Mouse (Mus musculus) lung, embryonic 14.5 days (tissue): ENCODE data around the gene Krt32. TPM values are rescaled to one million over a fixed set of nuclear protein-coding genes. Genes with fewer than 3 reads are reported as not detected.

Experiments used
- ATAC-seq: fragments of 200-750 bp; cut with Nextera tagmentation; 2 replicates; pipeline ENCODE4 v1.8.0; 2017; ENCODE audit warnings: mild to moderate bottlenecking, moderate TSS enrichment, moderate library complexity; ENCODE audit not compliant: insufficient read depth
- DNase-seq: peaks from one replicate; pipeline ENCODE4 v3.0.0-alpha.2; 2015
- H3K27ac ChIP-seq: fragments of 300-500 bp; sonication (generic); 2 replicates; pipeline ENCODE4 v1.5.1; 2014; ENCODE audit warnings: low read depth, mild to moderate bottlenecking, moderate library complexity
- H3K27me3 ChIP-seq: fragments of 300-500 bp; sonication (generic); 2 replicates; pipeline ENCODE4 v1.6.1; 2014; ENCODE audit warnings: low read length, control low read depth; ENCODE audit not compliant: insufficient read depth
- H3K36me3 ChIP-seq: fragments of 300-500 bp; sonication (generic); 2 replicates; pipeline ENCODE4 v1.6.1; 2014; ENCODE audit warnings: control low read depth; ENCODE audit not compliant: insufficient read depth
- H3K4me1 ChIP-seq: fragments of 300-500 bp; sonication (generic); 2 replicates; pipeline ENCODE4 v1.6.1; 2014; ENCODE audit warnings: antibody characterized with exemption, control low read depth; ENCODE audit not compliant: insufficient read depth
- H3K4me2 ChIP-seq: fragments of 300-500 bp; sonication (generic); 2 replicates; pipeline ENCODE4 v1.6.1; 2014; ENCODE audit warnings: mild to moderate bottlenecking
- H3K4me3 ChIP-seq: fragments of 300-500 bp; sonication (generic); 2 replicates; pipeline ENCODE4 v1.5.1; 2014; ENCODE audit warnings: low read depth, low read length
- H3K9ac ChIP-seq: fragments of 300-500 bp; sonication (generic); 2 replicates; pipeline ENCODE4 v1.6.1; 2014
- H3K9me3 ChIP-seq: fragments of 300-500 bp; sonication (generic); 2 replicates; pipeline ENCODE4 v1.6.1; 2016; ENCODE audit warnings: low read depth, low read length, control low read depth
- CTCF ChIP-seq: IDR thresholded peaks from 2 replicates; pipeline ENCODE4 v1.5.1; 2016; ENCODE audit warnings: antibody characterized with exemption, low read depth
- WGBS: fragments of 180-500 bp; shearing (Covaris S2); extraction: QIAGEN DNeasy Blood & Tissue Kit; methylation state at CpG from one replicate; pipeline ENCODE4 v1.1.7; 2014; 5-methylcytosine and 5-hydroxymethylcytosine counted together
- polyA plus RNA-seq: library from polyadenylated mRNA; unstranded; fragments of >200 nt; fragmentation: Nextera tagmentation; extraction: Ambion mirVana; gene quantifications from 2 replicates; pipeline ENCODE4 v1.2.1, GENCODE M21; 2014

Gene Krt32
- polyA plus RNA-seq = not detected in 2 replicates

GRCm38 (mm10) chr11:100087861-100088260 lies at the start of gene Krt32:
Gene Krt32 (minus strand): TSS chr11:100088226.
- no peak for ATAC-seq
- 81% methylated on average over 10 of the region's 10 CpGs for WGBS
- TF ChIP-seq CTCF = no peak

GRCm38 (mm10) chr11:100137693-100138092 lies 49.7 kb upstream of the Krt32 start:
- Histone ChIP-seq H3K9me3 (no peaks in the 10 kb centered on the region), H3K4me3 (no peak overlapping the region), H3K27me3 (no peaks in the 10 kb centered on the region), H3K27ac (no peak overlapping the region), H3K4me2 (no peak overlapping the region), H3K36me3 (no peaks in the 10 kb centered on the region), H3K9ac (no peak overlapping the region), H3K4me1 (peaks cover 10% of the 10 kb centered on the region; the same call in 1 of the 2 replicates)
- WGBS = 20% methylated on average over 5 of the region's 5 CpGs
- no peak for ATAC-seq
- DNase-seq = no peak
- TF ChIP-seq CTCF = no peak

More at GRCm38 (mm10) chr11:100087861-100088260, at the start of gene Krt32:
- Histone ChIP-seq H3K27ac (no peak within 1 kb of the TSS), H3K36me3 (no peaks in the 10 kb centered on the region), H3K4me1 (no peaks in the 10 kb centered on the region), H3K9me3 (no peaks in the 10 kb centered on the region), H3K27me3 (no peaks in the 10 kb centered on the region), H3K9ac (no peak within 1 kb of the TSS), H3K4me2 (no peak within 1 kb of the TSS), H3K4me3 (no peak within 1 kb of the TSS)
- DNase-seq = no peak

DNA sequence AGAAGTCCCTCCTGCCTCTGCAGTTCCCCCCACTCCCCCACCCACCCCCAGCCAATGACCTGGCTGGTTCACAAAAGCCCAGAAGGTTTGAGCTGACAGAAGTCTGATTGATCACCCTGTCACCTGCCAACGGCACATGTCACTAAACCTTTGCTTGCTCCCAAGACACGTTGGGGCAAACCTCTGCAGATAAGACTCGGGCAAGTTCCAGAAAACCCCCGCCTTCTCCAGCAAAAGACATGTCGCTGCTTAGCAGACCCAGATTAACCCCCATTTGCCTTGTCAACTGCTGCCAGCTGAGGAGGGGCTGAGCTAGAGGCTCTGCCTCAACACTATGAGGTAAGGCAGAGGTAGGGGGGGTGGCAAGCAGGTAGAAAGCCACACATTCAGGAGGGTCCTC lies 48.5 kb upstream of the Krt32 start:
- Histone ChIP-seq H3K27ac (no peak overlapping the region), H3K27me3 (no peaks in the 10 kb centered on the region), H3K4me1 (peaks cover 10% of the 10 kb centered on the region; the same call in 1 of the 2 replicates), H3K9me3 (no peaks in the 10 kb centered on the region), H3K4me2 (no peak overlapping the region), H3K36me3 (no peaks in the 10 kb centered on the region), H3K9ac (no peak overlapping the region), H3K4me3 (no peak overlapping the region)
- ATAC-seq (no peak), DNase-seq (no peak)
- no peak for TF ChIP-seq CTCF
- 11% methylated on average over 5 of the region's 5 CpGs for WGBS

DNA sequence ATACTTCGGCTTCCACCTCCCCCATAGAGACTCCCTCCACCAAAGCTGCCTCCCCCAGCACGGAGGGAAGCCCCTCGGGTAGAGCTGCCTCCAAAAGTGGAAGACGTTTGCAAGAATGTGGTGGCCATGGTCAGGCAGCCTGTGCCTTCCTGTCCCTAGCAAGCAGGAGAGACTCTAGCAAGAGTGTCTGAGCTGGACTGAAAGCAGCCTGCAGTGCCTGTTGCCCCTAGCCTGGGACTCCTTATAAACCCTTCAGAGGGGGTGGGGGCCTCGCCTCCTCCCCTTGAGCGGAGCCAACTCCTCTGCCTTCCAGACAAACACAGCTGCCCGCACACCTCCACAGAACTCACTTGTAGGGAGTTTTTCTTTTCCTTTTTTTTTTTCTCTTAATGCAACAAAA lies 47.7 kb upstream of the Krt32 start, which contains the start of gene Krt15:
Gene Krt15, minus strand, starts transcription at position 198 of the 400 bp plus-strand sequence.
- Histone ChIP-seq H3K27ac (no peak within 1 kb of the TSS), H3K4me2 (no peak within 1 kb of the TSS), H3K27me3 (no peaks in the 10 kb centered on the region), H3K4me3 (no peak within 1 kb of the TSS), H3K4me1 (peaks cover 10% of the 10 kb centered on the region; the same call in 1 of the 2 replicates), H3K9me3 (no peaks in the 10 kb centered on the region), H3K9ac (no peak within 1 kb of the TSS), H3K36me3 (no peaks in the 10 kb centered on the region)
- no peak for ATAC-seq
- DNase-seq = no peak
- no peak for TF ChIP-seq CTCF
- 45% methylated on average over 7 of the region's 7 CpGs for WGBS

GRCm38 (mm10) chr11:100124901-100125300 lies 36.9 kb upstream of the Krt32 start:
- TF ChIP-seq CTCF = no peak
- Histone ChIP-seq H3K9ac (no peak overlapping the region), H3K4me2 (no peak overlapping the region), H3K4me3 (no peak overlapping the region), H3K9me3 (no peaks in the 10 kb centered on the region), H3K27ac (no peak overlapping the region), H3K4me1 (0 out of 2 replicates have a peak, but pooled peaks cover 2% of the 10 kb centered on the region), H3K36me3 (no peaks in the 10 kb centered on the region), H3K27me3 (no peaks in the 10 kb centered on the region)
- WGBS = 60% methylated on average over 7 of the region's 7 CpGs
- ATAC-seq = no peak
- no peak for DNase-seq

DNA sequence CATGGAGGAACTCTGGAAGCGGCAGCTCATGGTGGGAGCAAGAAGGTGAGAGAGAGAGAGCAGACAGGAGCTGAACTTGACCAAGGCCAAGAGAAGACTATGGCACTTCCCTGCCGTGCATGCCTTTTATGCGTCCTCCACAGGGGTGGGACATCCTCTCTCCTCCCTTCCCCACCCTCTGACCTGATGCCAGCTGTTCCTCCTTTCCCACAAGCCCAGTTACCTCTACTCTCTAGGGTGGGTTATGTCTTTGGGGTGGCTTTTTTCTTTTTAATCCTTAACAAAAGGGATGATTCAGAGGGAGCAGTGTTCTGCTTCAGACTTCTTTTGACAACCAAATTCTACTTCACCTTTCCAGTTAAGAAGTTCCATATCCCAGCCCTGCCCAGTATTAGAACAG lies 33.4 kb upstream of the Krt32 start, which contains the start of gene Krt13:
Gene Krt13, minus strand, starts transcription at position 101 of the 400 bp plus-strand sequence.
- H3K4me1 ChIP-seq = 0 out of 2 replicates have a peak, but pooled peaks cover 2% of the 10 kb centered on the region
- H3K9me3 ChIP-seq = no peaks in the 10 kb centered on the region
- ATAC-seq (no peak), DNase-seq (no peak)
- no peaks in the 10 kb centered on the region for H3K27me3 ChIP-seq
- no peak within 1 kb of the TSS for H3K4me2 ChIP-seq
- no peak within 1 kb of the TSS for H3K27ac ChIP-seq
- 69% methylated on average over 3 of the region's 3 CpGs for WGBS
- no peaks in the 10 kb centered on the region for H3K36me3 ChIP-seq
- H3K4me3 ChIP-seq = no peak within 1 kb of the TSS
- TF ChIP-seq CTCF = no peak
- no peak within 1 kb of the TSS for H3K9ac ChIP-seq

DNA sequence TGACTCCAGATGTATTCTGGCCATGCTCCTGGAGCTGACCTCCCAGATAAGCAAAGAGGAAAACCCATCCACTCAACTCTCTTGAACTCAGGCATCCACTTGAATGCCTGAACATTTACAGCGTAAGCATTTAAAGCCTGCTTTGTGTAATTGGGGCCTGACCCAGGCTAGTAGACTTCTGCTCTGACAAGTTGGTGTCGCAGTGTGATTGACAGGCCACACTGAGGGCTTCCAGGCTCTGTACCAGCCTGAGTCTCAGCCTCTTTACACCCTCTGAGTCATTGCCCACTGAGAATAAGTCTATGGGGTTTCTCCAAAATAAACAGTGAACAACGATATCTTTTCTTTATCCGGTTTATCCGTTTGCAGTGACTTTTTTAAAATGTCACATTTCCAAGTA lies 32.3 kb upstream of the Krt32 start:
- ATAC-seq (no peak), DNase-seq (peak; percentile 18)
- Histone ChIP-seq H3K36me3 (no peaks in the 10 kb centered on the region), H3K27ac (no peak overlapping the region), H3K9me3 (no peaks in the 10 kb centered on the region), H3K4me2 (no peak overlapping the region), H3K4me3 (no peak overlapping the region), H3K27me3 (no peaks in the 10 kb centered on the region), H3K4me1 (0 out of 2 replicates have a peak, but pooled peaks cover 2% of the 10 kb centered on the region), H3K9ac (no peak overlapping the region)
- TF ChIP-seq CTCF = no peak
- WGBS = 55% methylated on average over 5 of the region's 5 CpGs

GRCm38 (mm10) chr11:100113742-100114029 lies 25.7 kb upstream of the Krt32 start:
- H3K9ac ChIP-seq = no peak overlapping the region
- H3K9me3 ChIP-seq = no peaks in the 10 kb centered on the region
- TF ChIP-seq CTCF = no peak
- no peaks in the 10 kb centered on the region for H3K27me3 ChIP-seq
- ATAC-seq = no peak
- H3K4me1 ChIP-seq = no peaks in the 10 kb centered on the region
- no peak for DNase-seq
- no peak overlapping the region for H3K27ac ChIP-seq
- 35% methylated on average over 2 of the region's 2 CpGs for WGBS
- H3K36me3 ChIP-seq = no peaks in the 10 kb centered on the region
- H3K4me2 ChIP-seq = no peak overlapping the region
- H3K4me3 ChIP-seq = no peak overlapping the region
